Mouse (Mus musculus): Measurements from ENCODE around the gene Tfap2d.

Tfap2d gene

GRCm38 (mm10) chr1:19102631-19103030, at the start of gene Tfap2d:
Gene Tfap2d, plus strand, starts transcription at chr1:19103022.
- no peak for DNase-seq

GRCm38 (mm10) chr1:19056300-19056699, 46.5 kb upstream of the Tfap2d start:
- DNase-seq: no peak

GRCm38 (mm10) chr1:19056861-19057260, 46.0 kb upstream of the Tfap2d start:
- DNase-seq: no peak

DNA sequence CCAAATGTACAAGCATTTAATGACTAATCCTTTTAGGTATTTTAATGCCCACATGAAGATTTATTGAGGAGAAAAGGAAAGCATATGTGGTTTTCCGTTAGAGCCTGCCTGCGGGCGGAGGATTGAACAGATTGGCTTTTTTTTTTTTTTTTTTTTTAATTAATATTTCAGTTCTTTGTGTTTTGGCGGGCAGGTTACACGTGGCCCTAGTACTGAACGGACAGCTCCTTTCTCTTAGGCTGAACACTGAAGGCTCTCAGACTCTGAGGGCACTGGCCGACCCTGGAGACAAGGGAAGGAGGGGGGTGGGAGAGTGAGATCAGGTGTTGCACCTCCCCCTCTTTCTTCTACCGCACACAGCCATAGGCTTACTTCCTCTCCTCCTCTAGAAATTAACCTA, 14.7 kb upstream of the Tfap2d start:
- DNase-seq: no peak

DNA sequence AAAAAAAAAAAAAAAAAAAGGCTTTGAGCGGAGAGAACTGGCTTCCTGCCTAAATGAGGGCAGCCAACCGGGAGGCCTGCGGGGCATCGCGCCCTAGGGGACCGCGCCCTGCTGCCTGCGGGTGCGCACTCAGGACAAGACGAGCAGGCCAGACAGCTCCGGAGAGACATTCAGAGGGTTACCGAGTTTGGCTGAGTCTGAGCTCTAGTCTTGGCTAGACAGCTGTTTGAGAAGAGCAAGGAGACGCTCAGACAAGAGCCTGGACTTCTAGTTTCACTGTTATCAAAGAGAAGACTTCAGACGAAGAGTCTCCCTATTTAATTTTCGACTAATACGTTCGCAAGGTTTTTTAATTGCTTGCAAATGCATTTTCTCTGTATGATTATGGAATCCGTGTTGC, 5.9 kb upstream of the Tfap2d start:
- no peak for DNase-seq

- no peak for DNase-seq
Measured at GRCm38 (mm10) chr1:19103316-19103715, 494 bp downstream of the Tfap2d start.

GRCm38 (mm10) chr1:19103776-19104142, 937 bp downstream of the Tfap2d start:
- no peak for DNase-seq

DNA sequence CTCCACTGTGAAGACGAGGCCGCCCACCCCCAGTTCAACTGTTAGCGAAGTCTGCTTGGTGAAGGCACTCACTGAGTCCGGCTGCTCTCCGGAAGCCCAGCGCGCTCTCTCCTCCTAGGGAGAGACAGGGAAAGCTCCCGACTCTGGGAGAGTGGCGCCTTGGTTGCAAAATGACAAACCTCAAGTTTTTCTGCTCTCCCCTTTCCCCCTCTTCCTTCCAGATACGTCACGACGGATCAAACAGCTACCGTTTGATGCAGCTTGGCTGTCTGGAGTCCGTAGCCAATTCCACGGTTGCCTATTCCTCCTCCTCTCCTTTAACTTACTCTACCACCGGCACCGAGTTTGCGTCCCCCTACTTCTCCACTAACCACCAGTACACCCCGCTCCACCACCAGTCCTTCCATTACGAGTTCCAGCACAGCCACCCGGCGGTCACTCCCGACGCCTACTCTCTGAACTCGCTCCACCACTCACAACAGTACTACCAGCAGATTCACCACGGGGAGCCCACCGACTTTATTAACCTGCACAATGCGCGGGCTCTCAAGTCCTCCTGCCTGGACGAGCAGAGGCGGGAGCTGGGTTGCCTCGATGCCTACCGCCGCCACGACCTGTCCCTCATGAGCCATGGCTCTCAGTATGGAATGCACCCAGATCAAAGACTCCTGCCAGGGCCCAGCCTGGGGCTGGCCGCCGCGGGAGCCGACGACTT, 1.5 kb downstream of the Tfap2d start:
- DNase-seq: no peak

DNA sequence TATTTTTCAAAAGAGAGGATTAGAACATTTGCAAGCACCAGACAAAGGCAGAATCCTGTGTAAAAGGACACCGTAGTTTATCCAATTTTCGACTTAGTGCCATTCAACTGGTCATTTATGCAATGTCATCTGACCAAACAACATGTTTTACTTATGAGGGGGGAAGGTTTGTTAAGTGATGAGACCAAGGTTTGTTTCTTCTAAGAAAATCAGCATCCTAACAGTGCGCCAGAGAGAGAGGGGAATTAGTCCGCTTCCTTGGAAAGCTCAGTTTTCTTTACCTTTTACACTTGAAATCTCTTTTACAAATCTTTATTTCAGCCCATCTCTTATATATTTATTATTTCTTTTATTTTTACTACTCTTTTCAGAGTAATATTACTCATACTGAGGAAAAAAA, 3.6 kb downstream of the Tfap2d start:
- no peak for DNase-seq

DNA sequence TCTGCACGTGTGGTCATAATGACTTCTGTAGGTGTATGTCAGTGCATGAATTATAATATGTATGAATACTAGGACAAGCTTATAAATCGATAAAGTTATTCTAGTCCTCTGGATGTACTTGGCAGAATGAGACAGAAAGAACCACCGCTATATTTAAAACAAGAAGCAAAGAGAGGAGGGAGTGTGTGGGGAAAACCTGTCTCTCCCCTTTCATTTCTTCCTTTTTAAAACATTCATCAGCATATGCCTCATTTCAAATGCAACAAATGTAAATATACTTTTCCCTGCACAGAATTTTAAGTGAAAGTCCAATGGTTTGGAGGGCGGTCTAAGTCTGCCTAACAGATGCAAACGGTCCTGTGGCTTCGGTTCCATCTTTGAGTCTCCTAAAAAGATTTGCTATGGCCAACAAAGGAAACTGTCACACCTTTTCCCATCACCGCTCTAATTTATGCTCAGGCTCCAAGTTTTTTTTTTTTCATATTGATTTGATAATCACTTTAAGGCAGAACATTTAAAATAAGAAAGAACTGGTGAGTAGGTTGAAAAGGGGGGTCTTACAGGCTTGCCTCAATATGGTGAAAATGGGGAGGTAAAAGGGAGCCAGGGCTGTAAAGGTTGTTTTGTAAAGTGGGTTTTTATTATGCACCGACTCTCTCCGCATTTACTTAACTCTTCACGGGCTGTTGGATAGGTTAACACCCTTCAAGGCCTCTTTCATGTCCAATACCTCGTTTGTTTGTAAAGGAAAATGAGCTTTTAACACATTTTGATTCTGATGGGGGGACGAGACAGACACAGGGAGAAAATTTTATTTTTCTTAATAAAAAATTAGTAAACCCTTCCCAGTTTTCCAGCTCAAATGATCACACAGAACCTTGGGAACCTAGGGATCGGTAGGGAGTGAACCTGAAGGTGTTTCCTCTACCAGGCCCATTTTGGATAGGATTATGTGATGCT, 4.3 kb downstream of the Tfap2d start:
- DNase-seq: no peak

DNA sequence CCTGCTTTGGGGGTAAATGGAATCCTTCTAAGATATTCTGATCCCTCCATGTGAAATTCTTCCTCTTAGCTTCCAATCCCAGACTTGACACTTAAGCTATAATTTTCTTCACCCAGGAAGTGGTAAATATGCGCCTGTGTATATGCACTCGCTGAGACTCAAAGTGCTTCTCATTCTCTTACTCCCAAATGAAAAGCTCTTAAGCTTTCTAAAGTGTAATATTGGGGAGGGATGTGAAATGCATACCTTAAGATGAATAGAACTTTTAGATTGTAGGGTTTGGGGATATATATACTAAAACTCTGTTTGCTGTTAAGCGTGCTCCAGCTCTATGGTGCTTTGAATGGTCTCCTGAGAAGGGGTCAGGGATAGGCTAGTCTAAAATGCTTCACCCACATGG, 5.0 kb downstream of the Tfap2d start:
- no peak for DNase-seq

GRCm38 (mm10) chr1:19109711-19110110, 6.9 kb downstream of the Tfap2d start:
- no peak for DNase-seq

- no peak for DNase-seq
Measured at GRCm38 (mm10) chr1:19110211-19110610, 7.4 kb downstream of the Tfap2d start.

GRCm38 (mm10) chr1:19111020-19111419, 8.2 kb downstream of the Tfap2d start:
- DNase-seq: no peak

GRCm38 (mm10) chr1:19178742-19179397, 76.0 kb downstream of the Tfap2d start:
- no peak for DNase-seq

GRCm38 (mm10) chr1:19205649-19206048, 102.8 kb downstream of the Tfap2d start:
- DNase-seq: no peak

DNA sequence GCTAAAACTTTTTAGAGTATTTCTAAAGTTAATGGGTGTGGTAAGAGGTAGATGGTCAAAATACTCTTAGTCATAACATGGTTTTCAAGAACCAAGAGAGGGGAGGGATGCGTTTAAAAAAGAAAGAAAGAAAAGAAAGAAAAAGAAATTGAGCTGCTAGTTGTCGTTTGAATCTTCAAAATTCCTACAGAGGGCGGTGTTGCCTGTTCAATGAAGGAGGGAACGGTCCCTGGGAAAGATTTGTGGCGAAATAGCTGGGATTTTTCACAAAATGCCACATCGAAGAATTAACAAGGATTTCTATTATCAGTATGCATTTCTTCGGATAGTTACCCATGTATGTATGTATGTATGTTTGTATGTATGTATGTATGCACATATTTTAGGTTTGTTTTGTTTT, 103.4 kb downstream of the Tfap2d start:
- no peak for DNase-seq

DNA sequence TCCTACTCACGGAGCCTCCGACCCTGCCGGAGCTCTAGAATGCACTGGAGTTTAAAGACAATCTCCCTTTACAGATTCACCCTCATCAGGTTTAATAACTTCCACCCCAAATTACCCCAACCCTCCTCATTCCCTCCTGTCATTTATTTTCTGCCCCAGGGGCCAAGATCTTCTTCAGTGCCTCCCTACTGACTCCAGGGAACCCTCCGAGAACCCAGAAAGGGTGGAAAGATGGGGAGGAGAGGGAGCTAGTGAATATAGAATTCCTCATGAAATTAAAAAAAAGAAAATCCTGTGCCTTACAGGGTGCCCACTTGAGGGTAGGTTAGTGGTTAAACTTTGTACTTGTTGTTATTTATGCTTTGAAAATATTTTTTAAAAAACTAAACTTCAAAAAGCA, 104.8 kb downstream of the Tfap2d start:
- DNase-seq: no peak

GRCm38 (mm10) chr1:19208641-19209358, 106.0 kb downstream of the Tfap2d start, which contains the start of gene Tfap2b:
Gene Tfap2b, plus strand, starts transcription at chr1:19208914.
- DNase-seq: no peak

DNA sequence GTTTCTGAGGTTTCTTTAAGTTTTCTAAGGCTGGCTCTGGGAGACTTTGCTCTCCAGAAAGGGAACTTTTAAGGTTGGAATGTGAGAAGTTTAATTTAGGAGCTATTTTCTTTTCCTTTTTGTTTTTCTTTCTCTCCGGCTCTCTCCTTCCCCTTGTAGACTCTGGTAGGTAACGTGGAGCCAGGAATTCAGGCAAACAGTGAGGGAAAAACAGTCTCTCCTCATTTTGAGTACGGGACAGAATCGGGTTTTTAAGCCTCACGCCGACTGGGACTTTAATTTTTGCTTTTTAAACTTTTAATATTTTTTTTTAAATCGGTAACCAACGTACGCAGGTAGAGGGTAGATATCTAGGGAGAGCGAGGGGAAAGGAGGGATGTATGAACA, 106.5 kb downstream of the Tfap2d start:
- DNase-seq: no peak

- DNase-seq: no peak
Measured at GRCm38 (mm10) chr1:19209776-19210175, 107.0 kb downstream of the Tfap2d start.

- no peak for DNase-seq
Measured at GRCm38 (mm10) chr1:19210215-19211032, 107.6 kb downstream of the Tfap2d start.
